Mouse (Mus musculus): ENCODE measurements around the gene Pax8. TPM values are rescaled to one million over a fixed set of nuclear protein-coding genes. Genes with fewer than 3 reads are reported as not detected.

Pax8 gene
- polyA plus RNA-seq, 1 experiment from 2014 or later = 0.31 TPM

DNA sequence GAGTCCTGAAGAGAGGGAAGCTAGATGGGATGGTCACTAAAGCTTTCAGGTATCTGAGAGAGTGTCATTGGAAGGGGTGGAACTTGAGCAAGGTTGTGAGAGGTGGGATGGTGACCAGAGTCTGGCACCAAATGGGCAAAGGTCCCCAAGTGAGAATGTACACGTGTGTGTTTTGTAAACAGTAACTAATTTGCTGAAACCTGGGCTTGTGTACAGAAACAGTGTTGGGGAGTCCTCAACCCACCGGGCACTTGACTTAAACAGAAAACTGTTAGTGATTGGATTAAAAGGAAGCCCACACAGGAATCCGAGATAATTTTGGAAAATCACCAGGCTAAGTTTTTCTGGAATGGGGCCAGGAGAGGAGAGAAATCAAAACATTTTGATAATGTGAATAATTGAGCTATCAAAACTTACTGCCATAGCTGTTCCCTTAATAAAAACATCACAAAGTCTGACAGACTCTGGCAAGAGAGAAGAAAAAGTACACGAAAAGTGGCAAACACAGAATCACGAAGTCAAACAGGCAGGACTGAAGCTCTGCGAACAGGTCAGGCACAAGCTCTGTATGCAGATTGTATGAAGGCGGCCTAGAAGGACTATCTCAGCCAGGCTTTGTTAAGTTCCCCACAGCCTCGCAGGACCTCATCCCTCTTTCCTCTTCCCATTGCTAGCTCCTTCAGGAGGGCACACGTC, 15.1 kb downstream of the Pax8 start:
- H3K4me2 ChIP-seq = no peak overlapping the region
- no peaks in the 10 kb centered on the region for H3K27me3 ChIP-seq
- no peak overlapping the region for H3K27ac ChIP-seq (replicated peaks)
- no peak for ATAC-seq (ENCODE audit: insufficient read depth)
- 20% methylated on average over 9 of the region's 9 CpGs for WGBS (ENCODE audit: insufficient replicate concordance)
- H3K9ac ChIP-seq = no peak overlapping the region
- no peak overlapping the region for H3K4me3 ChIP-seq (replicated peaks)
- H3K4me1 ChIP-seq (replicated peaks) = 0 out of 2 replicates have a peak, but pooled peaks cover 4% of the 10 kb centered on the region
- H3K36me3 ChIP-seq (replicated peaks) = no peaks in the 10 kb centered on the region
- H3K9me3 ChIP-seq (replicated peaks) = no peaks in the 10 kb centered on the region

DNA sequence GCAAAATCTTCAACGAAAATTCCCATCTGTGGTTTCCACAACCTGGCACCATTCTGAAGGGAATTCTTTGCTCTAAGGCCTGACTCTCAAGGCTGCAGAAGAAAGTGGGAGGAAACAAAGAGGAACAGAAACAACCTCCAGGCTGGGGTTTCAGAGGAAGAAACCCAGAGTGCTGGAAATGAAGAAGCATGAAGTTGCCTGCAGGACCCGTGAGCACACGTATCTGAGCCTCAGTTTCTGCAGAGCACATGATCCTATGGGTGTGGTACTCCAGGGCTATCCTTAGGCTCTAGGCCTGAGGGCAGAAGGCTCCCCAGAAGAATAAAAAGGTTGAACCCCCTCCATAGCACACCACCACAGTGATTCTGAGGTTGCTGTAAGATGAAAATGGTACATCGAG, 18.6 kb downstream of the Pax8 start:
- H3K9me3 ChIP-seq (replicated peaks) = no peaks in the 10 kb centered on the region
- H3K4me2 ChIP-seq = no peak overlapping the region
- 0 out of 2 replicates have a peak, but pooled peaks cover 4% of the 10 kb centered on the region for H3K4me1 ChIP-seq (replicated peaks)
- no peaks in the 10 kb centered on the region for H3K36me3 ChIP-seq (replicated peaks)
- ATAC-seq (ENCODE audit: insufficient read depth) = no peak
- H3K27ac ChIP-seq (replicated peaks) = no peak overlapping the region
- H3K27me3 ChIP-seq = no peaks in the 10 kb centered on the region
- no peak overlapping the region for H3K9ac ChIP-seq
- H3K4me3 ChIP-seq (replicated peaks) = no peak overlapping the region
- 59% methylated on average over 4 of the region's 4 CpGs for WGBS (ENCODE audit: insufficient replicate concordance)

DNA sequence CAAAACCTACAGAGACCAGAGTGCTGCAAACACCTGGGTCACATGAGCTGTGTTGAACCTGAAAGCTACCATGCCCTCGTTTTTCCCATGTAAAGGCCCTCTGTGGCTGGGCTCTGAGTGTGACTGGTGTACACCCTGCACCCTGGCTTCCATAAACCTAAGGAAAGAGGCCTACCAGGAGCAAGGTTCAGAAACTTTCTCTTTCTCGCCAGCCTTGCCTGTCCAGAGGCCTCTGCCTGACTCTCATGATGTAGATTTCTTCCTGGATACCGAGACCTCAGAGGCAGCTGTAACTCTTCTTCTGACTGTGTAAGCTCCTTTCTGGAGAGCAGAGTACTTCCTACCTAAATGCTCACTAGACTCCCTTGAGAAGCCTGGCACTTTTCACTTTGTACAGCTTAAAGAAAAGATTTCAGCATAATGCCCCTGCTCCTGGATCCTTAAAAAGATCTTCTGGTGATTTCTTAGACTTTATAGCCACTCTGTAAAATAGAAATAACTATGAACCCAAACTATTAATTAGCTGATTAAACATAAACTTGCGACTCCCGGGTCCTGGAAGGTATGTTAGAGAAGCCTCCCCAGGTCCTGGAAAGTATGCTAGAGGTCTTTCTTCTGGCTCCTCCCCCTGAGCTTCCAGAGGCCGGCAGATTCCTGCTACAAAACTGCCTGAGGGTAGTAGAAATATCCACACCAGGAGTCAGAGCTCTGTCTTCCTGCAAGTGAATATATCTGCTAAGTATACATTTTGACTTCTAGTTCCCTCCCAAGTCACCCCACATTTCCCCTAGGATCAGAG, 20.1 kb downstream of the Pax8 start:
- Histone ChIP-seq H3K4me2 (no peak overlapping the region), H3K9ac (no peak overlapping the region)

DNA sequence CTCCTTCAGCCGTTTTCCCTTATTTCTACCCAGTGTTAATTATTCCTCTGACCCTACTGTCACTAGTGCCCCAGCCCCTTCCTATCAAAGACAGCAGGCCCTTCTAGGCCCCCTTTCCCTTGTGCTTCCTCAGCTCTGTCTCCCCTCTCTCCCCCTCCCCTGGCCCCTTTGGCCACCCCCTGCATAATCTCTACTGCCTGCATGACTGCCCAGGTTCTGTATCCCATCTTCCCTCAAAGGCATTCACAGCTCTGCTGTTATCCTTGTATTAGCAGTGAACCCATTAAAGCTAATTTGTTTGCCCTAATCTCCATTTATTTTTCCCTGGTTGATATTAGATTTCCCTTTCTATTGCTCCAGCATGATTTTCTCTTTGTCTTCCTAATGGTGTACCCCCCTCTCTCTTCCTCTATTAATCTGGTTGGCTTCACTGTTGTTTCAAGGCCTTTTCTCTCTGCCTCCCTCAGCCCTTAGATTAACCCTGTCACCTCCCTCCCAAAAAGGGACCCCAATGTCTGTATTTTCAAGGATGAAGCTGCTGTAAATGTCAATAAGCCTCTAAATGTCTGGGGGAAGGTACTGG, 20.9 kb downstream of the Pax8 start:
- ATAC-seq (ENCODE audit: insufficient read depth) = no peak
- H3K4me3 ChIP-seq (replicated peaks) = no peak overlapping the region

More for the DNA sequence above, 20.1 kb downstream of the Pax8 start:
- Histone ChIP-seq H3K4me3 (replicated peaks) (no peak overlapping the region), H3K4me1 (replicated peaks) (0 out of 2 replicates have a peak, but pooled peaks cover under 1% of the 10 kb centered on the region), H3K9me3 (replicated peaks) (no peaks in the 10 kb centered on the region), H3K36me3 (replicated peaks) (no peaks in the 10 kb centered on the region), H3K27ac (replicated peaks) (no peak overlapping the region), H3K27me3 (no peaks in the 10 kb centered on the region)
- WGBS (ENCODE audit: insufficient replicate concordance) = 46% methylated on average over 6 of the region's 6 CpGs
- ATAC-seq (ENCODE audit: insufficient read depth) = no peak

DNA sequence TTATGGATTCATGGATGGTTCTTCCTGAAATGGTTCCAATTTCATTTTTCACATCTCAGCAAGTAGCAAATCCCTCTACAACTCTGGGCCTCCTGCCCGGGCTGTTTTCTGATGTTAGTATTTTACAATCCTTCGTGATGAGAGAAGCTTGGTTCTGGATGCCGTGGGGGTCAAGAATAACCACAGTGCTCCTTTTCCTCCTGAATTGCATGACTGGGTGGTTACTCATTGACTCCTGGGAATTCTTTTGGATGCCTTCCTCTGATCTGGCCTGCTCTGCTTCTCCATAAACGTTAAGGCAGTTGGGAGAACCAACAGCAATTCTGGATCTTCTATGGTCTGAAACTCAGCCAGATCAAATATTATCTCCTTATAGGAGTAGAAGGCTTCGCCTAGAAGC, 22.2 kb downstream of the Pax8 start:
- H3K4me2 ChIP-seq = no peak overlapping the region
- no peaks in the 10 kb centered on the region for H3K36me3 ChIP-seq (replicated peaks)
- H3K9me3 ChIP-seq (replicated peaks) = no peaks in the 10 kb centered on the region
- H3K9ac ChIP-seq = no peak overlapping the region
- no peak for ATAC-seq (ENCODE audit: insufficient read depth)
- H3K27ac ChIP-seq (replicated peaks) = no peak overlapping the region
- H3K4me1 ChIP-seq (replicated peaks) = no peaks in the 10 kb centered on the region
- H3K4me3 ChIP-seq (replicated peaks) = no peak overlapping the region
- no peaks in the 10 kb centered on the region for H3K27me3 ChIP-seq
- WGBS (ENCODE audit: insufficient replicate concordance) = 56% methylated on average over 5 of the region's 5 CpGs

More for the DNA sequence above, 20.9 kb downstream of the Pax8 start:
- H3K9me3 ChIP-seq (replicated peaks) = no peaks in the 10 kb centered on the region
- H3K4me1 ChIP-seq (replicated peaks) = no peaks in the 10 kb centered on the region
- H3K36me3 ChIP-seq (replicated peaks) = no peaks in the 10 kb centered on the region
- no peak overlapping the region for H3K9ac ChIP-seq
- no peaks in the 10 kb centered on the region for H3K27me3 ChIP-seq
- no peak overlapping the region for H3K27ac ChIP-seq (replicated peaks)
- no peak overlapping the region for H3K4me2 ChIP-seq
- 60% methylated on average over 1 of the region's 1 CpGs for WGBS (ENCODE audit: insufficient replicate concordance)

DNA sequence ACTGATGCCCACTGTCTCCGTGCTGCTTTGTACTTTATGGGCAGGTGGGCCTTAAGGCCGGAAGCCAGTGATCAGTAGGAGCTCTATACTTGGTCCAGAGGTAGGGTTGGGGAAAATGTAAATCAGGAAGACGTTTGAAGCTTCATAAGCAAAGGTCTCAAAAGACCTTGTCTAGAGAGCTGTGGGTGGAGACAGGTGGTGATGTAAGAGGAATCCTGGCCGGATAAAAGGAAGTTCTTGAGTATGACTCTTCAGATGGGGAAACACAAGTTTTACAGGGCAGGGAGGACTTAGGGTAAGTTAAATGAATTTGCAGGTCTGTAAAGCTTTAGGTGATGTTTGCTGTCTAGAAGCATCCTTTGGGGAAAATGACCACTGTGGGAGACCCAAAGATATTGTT, 26.3 kb downstream of the Pax8 start:
- H3K4me1 ChIP-seq (replicated peaks) = no peaks in the 10 kb centered on the region
- WGBS (ENCODE audit: insufficient replicate concordance) = 40% methylated on average over 4 of the region's 4 CpGs
- H3K27ac ChIP-seq (replicated peaks) = no peak overlapping the region
- no peak overlapping the region for H3K4me2 ChIP-seq
- ATAC-seq (ENCODE audit: insufficient read depth) = no peak
- no peaks in the 10 kb centered on the region for H3K27me3 ChIP-seq
- H3K4me3 ChIP-seq (replicated peaks) = no peak overlapping the region
- no peaks in the 10 kb centered on the region for H3K9me3 ChIP-seq (replicated peaks)
- H3K9ac ChIP-seq = no peak overlapping the region
- H3K36me3 ChIP-seq (replicated peaks) = no peaks in the 10 kb centered on the region

DNA sequence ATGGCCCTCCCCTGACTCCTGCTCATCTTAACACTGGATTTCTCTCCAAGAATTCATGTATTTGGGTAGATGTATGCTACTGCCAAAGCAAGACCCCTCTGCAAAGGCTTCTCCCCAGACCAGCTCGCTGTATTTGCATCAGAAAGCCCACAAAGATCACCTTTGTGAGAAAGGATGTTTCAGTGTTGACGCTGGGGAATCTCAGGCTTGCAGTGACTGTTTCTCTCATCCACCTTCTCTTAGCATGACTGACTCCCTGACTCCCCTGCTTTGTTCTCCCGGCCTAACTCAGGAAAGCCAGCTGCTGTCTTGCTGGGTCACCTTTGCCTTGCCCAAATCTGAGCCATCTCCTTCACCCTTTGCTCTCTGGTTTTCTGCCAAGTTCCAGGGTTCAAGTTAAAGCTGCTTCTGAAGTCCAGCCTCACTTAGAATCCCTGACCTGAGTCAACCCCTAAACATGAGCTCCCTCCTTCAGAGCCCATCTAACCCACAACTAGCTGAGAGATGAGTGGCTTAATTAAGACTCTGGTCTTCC, 32.1 kb downstream of the Pax8 start:
- H3K27me3 ChIP-seq = no peaks in the 10 kb centered on the region
- H3K4me2 ChIP-seq = no peak overlapping the region
- 34% methylated on average over 3 of the region's 3 CpGs for whole genome bisulfite sequencing (ENCODE audit: insufficient replicate concordance)
- H3K36me3 ChIP-seq (replicated peaks) = no peaks in the 10 kb centered on the region
- H3K4me3 ChIP-seq (replicated peaks) = no peak overlapping the region
- H3K27ac ChIP-seq (replicated peaks) = no peak overlapping the region
- no peaks in the 10 kb centered on the region for H3K4me1 ChIP-seq (replicated peaks)
- no peaks in the 10 kb centered on the region for H3K9me3 ChIP-seq (replicated peaks)
- ATAC-seq (ENCODE audit: insufficient read depth) = no peak
- no peak overlapping the region for H3K9ac ChIP-seq

DNA sequence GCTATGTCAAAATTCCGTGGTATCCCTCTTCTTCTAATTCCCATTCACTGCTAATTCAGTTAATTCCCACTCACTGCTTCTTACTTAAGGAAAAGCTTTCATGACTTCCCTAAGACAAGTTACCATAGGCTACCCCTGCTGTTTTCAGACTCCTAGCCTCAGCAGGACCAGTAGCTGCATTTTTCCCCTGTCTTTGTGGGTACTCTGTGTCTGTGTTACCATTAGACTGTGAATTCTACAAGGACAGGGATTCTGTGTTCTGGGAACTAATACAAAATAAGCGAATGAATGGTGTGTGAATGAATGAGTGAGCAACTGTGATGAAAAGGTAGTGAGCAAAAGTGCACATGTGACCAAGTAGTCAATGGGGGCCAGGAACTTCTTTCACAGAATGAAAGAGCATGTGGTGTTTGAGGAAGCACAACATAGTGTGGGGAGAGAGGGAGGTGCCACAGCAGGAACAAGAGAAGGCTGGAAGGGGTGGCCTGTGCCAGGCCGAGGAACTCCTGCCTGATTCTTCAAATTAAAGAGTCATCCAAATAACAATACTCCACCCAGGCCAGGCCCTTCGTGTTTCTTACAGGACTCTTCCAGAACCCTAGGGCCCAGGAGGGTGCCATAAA, 33.0 kb downstream of the Pax8 start:
- Histone ChIP-seq H3K4me1 (replicated peaks) (no peaks in the 10 kb centered on the region), H3K9me3 (replicated peaks) (no peaks in the 10 kb centered on the region), H3K27ac (replicated peaks) (no peak overlapping the region), H3K4me3 (replicated peaks) (no peak overlapping the region), H3K27me3 (no peaks in the 10 kb centered on the region), H3K4me2 (no peak overlapping the region), H3K9ac (no peak overlapping the region), H3K36me3 (replicated peaks) (no peaks in the 10 kb centered on the region)
- ATAC-seq (ENCODE audit: insufficient read depth) = no peak
- 35% methylated on average over 4 of the region's 4 CpGs for WGBS (ENCODE audit: insufficient replicate concordance)

DNA sequence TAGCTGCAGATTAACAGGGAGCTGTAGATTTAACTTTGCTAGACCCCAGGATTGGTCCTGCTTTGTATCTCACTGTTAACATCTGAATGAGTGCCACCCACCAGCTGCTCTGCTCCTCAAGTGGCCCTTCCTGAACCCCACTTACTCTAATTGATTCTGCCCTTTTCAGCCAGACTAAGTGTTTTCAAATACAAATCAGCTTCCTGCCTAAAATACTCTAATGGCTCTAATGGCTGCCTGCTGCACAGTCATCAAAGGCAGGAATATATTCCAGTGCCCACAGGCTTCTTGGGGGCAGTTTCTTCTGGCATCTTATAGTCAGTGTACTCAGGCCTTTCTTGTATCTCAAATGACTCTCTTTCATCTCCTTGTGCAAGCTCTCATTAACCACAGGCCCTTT, 33.5 kb downstream of the Pax8 start:
- H3K27me3 ChIP-seq = no peaks in the 10 kb centered on the region
- no peak overlapping the region for H3K27ac ChIP-seq (replicated peaks)
- H3K9me3 ChIP-seq (replicated peaks) = no peaks in the 10 kb centered on the region
- no peak for ATAC-seq (ENCODE audit: insufficient read depth)
- H3K4me3 ChIP-seq (replicated peaks) = no peak overlapping the region
- no peak overlapping the region for H3K4me2 ChIP-seq
- no peak overlapping the region for H3K9ac ChIP-seq
- H3K36me3 ChIP-seq (replicated peaks) = no peaks in the 10 kb centered on the region
- no peaks in the 10 kb centered on the region for H3K4me1 ChIP-seq (replicated peaks)

DNA sequence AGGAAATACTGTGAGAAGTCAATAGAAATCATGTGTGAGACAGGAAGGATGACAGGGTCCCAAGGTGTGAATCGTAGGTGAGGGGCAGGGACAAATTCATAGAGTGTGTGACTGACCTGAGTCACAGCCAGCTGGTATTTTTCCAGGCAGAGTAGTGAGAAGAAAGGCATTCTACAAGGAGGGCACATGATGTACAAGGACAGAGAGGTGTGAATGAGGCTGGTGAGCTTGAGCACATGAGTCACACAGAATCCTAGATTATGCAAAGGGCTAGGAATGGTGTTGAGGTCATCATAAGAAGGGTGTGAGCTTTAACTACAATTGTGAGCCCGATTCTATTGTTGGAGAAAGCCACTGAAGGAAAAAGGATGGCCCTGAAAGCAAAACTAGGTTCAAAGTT, 35.3 kb downstream of the Pax8 start:
- Histone ChIP-seq H3K4me3 (replicated peaks) (no peak overlapping the region), H3K36me3 (replicated peaks) (no peaks in the 10 kb centered on the region), H3K4me2 (no peak overlapping the region), H3K27ac (replicated peaks) (no peak overlapping the region), H3K9ac (no peak overlapping the region), H3K9me3 (replicated peaks) (no peaks in the 10 kb centered on the region), H3K27me3 (no peaks in the 10 kb centered on the region), H3K4me1 (replicated peaks) (no peaks in the 10 kb centered on the region)
- WGBS (ENCODE audit: insufficient replicate concordance) = 53% methylated on average over 2 of the region's 2 CpGs
- no peak for ATAC-seq (ENCODE audit: insufficient read depth)

DNA sequence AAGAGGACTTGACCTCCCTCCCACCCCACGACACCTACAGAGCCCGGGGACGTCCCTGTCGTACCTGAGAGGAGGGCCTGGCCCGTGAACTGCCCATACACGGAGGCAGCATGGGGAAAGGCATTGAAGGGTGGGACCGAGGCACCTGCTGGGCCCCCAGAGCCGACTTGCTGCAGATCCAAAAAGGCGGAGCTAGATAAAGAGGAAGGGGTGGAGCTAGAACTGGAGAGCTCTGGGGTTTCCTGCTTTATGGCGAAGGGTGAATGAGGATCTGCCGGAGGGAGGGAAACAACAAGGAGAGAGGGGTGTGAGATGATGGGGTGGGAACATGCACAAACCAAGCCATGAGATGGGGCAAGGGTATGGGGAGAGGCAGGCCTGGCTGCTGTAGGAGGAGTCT, 39.7 kb downstream of the Pax8 start:
- Histone ChIP-seq H3K27ac (replicated peaks) (no peak overlapping the region), H3K9me3 (replicated peaks) (no peaks in the 10 kb centered on the region), H3K9ac (no peak overlapping the region), H3K4me1 (replicated peaks) (no peaks in the 10 kb centered on the region), H3K4me3 (replicated peaks) (no peak overlapping the region), H3K27me3 (no peaks in the 10 kb centered on the region), H3K4me2 (no peak overlapping the region), H3K36me3 (replicated peaks) (no peaks in the 10 kb centered on the region)
- 48% methylated on average over 11 of the region's 11 CpGs for WGBS (ENCODE audit: insufficient replicate concordance)
- no peak for ATAC-seq (ENCODE audit: insufficient read depth)
